Mouse (Mus musculus) frontal cortex, postnatal 14 days (tissue): ENCODE measurements at regions not wholly inside any gene's neighbourhood (a gene's known extent, or its start where the extent isn't known, plus 50 kb on each side); places are given as distances from the start of the nearest gene placed in this dataset.
A peak's percentile ranks its signal among the peaks of the same experiment; 100 is the strongest.

Source experiments
- DNase-seq, 2 experiments: peaks; one replicate each; pipeline ENCODE4 v3.0.0; 2022; ENCODE audit warnings: low spot score in 2 of 2

GRCm38 (mm10) chr7:136094681-136095360, 378.7 kb upstream of the Mki67 start:
- no peak for DNase-seq

- no peak for DNase-seq
Observed at GRCm38 (mm10) chr7:136104021-136104420, 387.9 kb upstream of the Mki67 start.

- no peak for DNase-seq
Observed at GRCm38 (mm10) chr7:136112163-136112562, 396.0 kb upstream of the Mki67 start.

GRCm38 (mm10) chr7:136120930-136121329, 404.8 kb upstream of the Mki67 start:
- DNase-seq: no peak

GRCm38 (mm10) chr7:136121406-136121805, 405.2 kb upstream of the Mki67 start:
- DNase-seq: no peak

- no peak for DNase-seq
Observed at GRCm38 (mm10) chr7:136124786-136125185, 408.6 kb upstream of the Mki67 start.

- DNase-seq: no peak
Observed at GRCm38 (mm10) chr7:136126393-136126792, 410.2 kb upstream of the Mki67 start.

GRCm38 (mm10) chr7:136127576-136127975, 411.4 kb upstream of the Mki67 start:
- DNase-seq: no peak

- no peak for DNase-seq
Observed at GRCm38 (mm10) chr7:136129721-136130123, 413.6 kb upstream of the Mki67 start.

- DNase-seq: no peak
Observed at GRCm38 (mm10) chr7:136130666-136131239, 414.6 kb upstream of the Mki67 start.

GRCm38 (mm10) chr7:136132976-136133375, 416.8 kb upstream of the Mki67 start:
- DNase-seq: no peak

- DNase-seq: no peak
Observed at GRCm38 (mm10) chr7:136136666-136137065, 420.5 kb upstream of the Mki67 start.

GRCm38 (mm10) chr7:136137341-136137740, 421.2 kb upstream of the Mki67 start:
- DNase-seq: no peak

GRCm38 (mm10) chr7:136137831-136138602, 421.9 kb upstream of the Mki67 start:
- DNase-seq: no peak

GRCm38 (mm10) chr7:136142832-136143231, 426.7 kb upstream of the Mki67 start:
- DNase-seq: no peak

- DNase-seq: no peak
Observed at GRCm38 (mm10) chr7:136150196-136150595, 434.0 kb upstream of the Mki67 start.

GRCm38 (mm10) chr7:136151301-136151930, 435.3 kb upstream of the Mki67 start:
- DNase-seq: no peak

- DNase-seq: peak; percentile 14 to 61
Observed at GRCm38 (mm10) chr7:136152470-136152869, 436.3 kb upstream of the Mki67 start.

GRCm38 (mm10) chr7:136153621-136154020, 437.5 kb upstream of the Mki67 start:
- DNase-seq: no peak

- no peak for DNase-seq
Observed at GRCm38 (mm10) chr7:136159136-136159535, 443.0 kb upstream of the Mki67 start.

GRCm38 (mm10) chr7:136161526-136161925, 445.4 kb upstream of the Mki67 start:
- DNase-seq: no peak

- DNase-seq: no peak
Observed at GRCm38 (mm10) chr7:136164834-136165233, 448.7 kb upstream of the Mki67 start.
